Mouse (Mus musculus) megakaryocyte, embryonic 14.5 days (primary cell): ENCODE data around the gene Tut7. TPM values are rescaled to one million over a fixed set of nuclear protein-coding genes. Genes with fewer than 3 reads are reported as not detected.
"Not testable (repeated sequence)": the region's sequence is repeated elsewhere in the genome, so short reads cannot be mapped to it uniquely, and the experiment has no call there.

Experiments
- H3K27me3 ChIP-seq: replicated peaks from 2 replicates; pipeline ENCODE3; 2012; ENCODE audit warnings: inconsistent platforms
- H3K36me3 ChIP-seq: replicated peaks from 2 replicates; pipeline ENCODE3; 2012; ENCODE audit warnings: low read length, inconsistent platforms, mixed read lengths
- H3K4me1 ChIP-seq: 2 replicates; pipeline ENCODE4 v1.6.1; 2012; ENCODE audit warnings: inconsistent platforms
- H3K4me3 ChIP-seq: replicated peaks from 2 replicates; pipeline ENCODE3; 2012; ENCODE audit warnings: moderate library complexity, mild to moderate bottlenecking, inconsistent platforms
- H3K9me3 ChIP-seq: 2 replicates; pipeline ENCODE4 v1.6.1; 2012; ENCODE audit warnings: inconsistent platforms
- FLI1 ChIP-seq: IDR thresholded peaks from 2 replicates; pipeline ENCODE4 v1.6.1; 2012; ENCODE audit warnings: low read length, inconsistent platforms, mixed read lengths
- GATA1 ChIP-seq: IDR thresholded peaks from 3 replicates; pipeline ENCODE4 v1.6.1; 2012; ENCODE audit warnings: mixed read lengths, low read length, inconsistent platforms, borderline replicate concordance
- polyA plus RNA-seq: library from polyadenylated mRNA; stranded (reverse); fragments of >175 nt; gene quantifications from 2 replicates; pipeline ENCODE4 v1.2.3, GENCODE M21; 2012; ENCODE audit warnings: low replicate concordance; ENCODE audit not compliant: insufficient read depth

The Tut7 gene
- polyA plus RNA-seq, 1 experiment, result 11.4 TPM

DNA sequence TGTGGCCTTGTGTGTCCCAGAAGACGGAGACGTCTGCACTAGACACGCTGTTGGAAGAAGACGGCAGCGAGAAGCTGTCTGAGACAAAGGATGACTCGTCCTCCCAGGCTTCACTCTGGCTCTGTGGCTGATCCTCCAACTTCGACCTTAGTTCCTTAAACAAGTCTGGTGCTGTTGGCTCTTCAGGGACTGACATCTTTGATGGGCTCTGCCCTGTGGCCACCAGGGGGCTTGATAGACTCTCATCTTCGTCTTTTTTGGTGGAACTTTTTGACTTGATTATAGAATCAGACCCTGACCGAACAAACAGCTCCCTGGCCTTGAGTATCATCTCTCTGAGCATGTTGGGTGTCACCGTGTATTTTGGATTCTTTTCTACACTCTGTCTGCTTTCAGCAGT, 81.2 kb downstream of the Tut7 start:
- TF ChIP-seq FLI1, result no peak
- no peak for TF ChIP-seq GATA1
- peaks cover 35% of the 10 kb centered on the region for H3K36me3 ChIP-seq
- H3K9me3 ChIP-seq, result peaks cover 3% of the 10 kb centered on the region; the same call in 1 of the 2 replicates
- peaks cover 3% of the 10 kb centered on the region for H3K27me3 ChIP-seq
- peaks cover 78% of the 10 kb centered on the region for H3K4me1 ChIP-seq
- no peak overlapping the region for H3K4me3 ChIP-seq

DNA sequence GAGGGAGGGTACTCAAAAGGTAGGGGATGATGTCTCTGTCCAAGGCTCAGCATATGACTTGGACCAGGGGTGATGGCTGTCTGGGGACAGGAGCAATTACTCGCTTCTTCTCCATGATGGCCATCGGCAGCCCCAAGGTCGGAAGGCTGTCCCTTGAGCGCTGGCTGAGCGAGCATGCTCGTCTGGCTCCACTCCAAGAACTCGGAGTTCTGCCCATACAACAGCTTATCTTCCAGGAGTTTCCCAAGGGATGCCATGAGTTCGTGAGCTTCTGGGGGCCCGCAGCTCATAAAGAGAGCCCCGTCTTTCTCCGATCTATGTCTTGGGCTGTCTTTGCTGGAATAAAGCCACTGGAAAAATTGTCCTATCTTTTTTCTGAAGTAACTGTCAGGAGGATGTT, 81.9 kb downstream of the Tut7 start:
- H3K4me3 ChIP-seq, result no peak overlapping the region
- H3K36me3 ChIP-seq, result peaks cover 29% of the 10 kb centered on the region
- H3K9me3 ChIP-seq, result peaks cover 3% of the 10 kb centered on the region; the same call in 1 of the 2 replicates
- TF ChIP-seq GATA1 (no peak), FLI1 (no peak)
- H3K4me1 ChIP-seq, result peaks cover 77% of the 10 kb centered on the region
- H3K27me3 ChIP-seq, result peaks cover 3% of the 10 kb centered on the region

DNA sequence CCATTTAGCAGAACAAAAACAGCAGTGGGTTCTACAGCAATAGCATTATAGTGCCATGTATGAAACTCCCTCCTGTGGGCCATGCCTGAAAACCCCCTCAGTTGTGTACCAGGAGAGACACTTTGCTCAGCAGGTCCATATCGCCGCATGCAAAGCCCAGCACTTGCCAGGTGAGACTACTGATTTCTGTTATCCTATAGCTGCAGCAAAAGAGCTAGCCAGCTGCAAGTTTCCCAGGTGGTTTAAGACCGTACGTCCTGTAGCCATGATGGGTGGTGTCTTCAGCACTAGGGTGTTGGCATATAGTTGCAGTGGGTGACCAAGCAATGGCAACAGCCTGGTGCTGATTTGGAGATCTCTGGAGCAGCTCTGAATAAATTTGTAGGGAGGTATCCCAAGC, 83.5 kb downstream of the Tut7 start:
- TF ChIP-seq GATA1, result no peak
- TF ChIP-seq FLI1, result no peak

DNA sequence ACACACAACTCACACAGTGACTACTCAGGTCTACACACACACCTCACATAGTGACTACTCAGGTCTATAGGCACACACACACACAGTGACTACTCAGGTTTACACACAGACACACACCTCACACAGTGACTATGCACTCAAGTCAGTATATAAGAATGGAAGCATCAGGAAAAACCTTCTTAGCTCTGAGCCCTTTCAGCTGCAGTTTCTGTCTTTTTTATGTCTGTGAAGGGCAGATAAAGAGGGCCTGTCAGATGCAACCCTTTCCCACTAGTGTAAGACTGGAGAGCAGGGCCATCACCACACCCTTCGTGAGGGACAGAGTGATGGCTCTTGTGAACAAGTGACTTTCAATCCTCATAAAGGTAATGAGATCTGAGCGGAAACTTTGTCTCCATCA, 84.5 kb downstream of the Tut7 start:
- Histone ChIP-seq H3K27me3 (peaks cover 3% of the 10 kb centered on the region), H3K9me3 (no peaks in the 10 kb centered on the region), H3K4me3 (no peak overlapping the region), H3K4me1 (peaks cover 76% of the 10 kb centered on the region), H3K36me3 (peaks cover 10% of the 10 kb centered on the region)
- TF ChIP-seq GATA1 (no peak), FLI1 (no peak)

More for the DNA sequence above, 83.5 kb downstream of the Tut7 start:
- Histone ChIP-seq H3K4me3 (no peak overlapping the region), H3K9me3 (no peaks in the 10 kb centered on the region), H3K36me3 (peaks cover 18% of the 10 kb centered on the region), H3K4me1 (peaks cover 77% of the 10 kb centered on the region), H3K27me3 (peaks cover 3% of the 10 kb centered on the region)

DNA sequence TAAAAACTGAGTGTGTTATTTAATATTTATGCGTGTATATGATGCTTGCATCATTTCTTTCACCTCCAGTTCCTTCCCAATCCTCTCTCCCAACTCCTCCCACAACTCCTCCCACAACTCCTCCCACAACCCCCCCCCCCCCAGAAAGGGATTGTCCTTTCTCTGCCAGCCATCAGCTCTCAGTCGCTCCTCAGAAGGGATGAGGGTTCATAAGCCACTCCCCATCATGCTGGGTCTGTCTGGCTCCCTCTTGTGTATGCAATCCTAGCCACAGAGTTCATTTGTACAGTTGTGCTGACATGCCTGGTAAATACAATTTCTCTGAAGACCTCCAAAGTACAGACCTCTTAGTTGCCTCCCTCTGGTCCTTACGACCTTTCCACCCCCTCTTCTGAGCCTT, 87.8 kb downstream of the Tut7 start:
- Histone ChIP-seq H3K27me3 (peaks cover 13% of the 10 kb centered on the region), H3K4me3 (no peak overlapping the region), H3K9me3 (no peaks in the 10 kb centered on the region), H3K36me3 (no peaks in the 10 kb centered on the region), H3K4me1 (peaks cover 83% of the 10 kb centered on the region)
- no peak for TF ChIP-seq FLI1
- no peak for TF ChIP-seq GATA1

DNA sequence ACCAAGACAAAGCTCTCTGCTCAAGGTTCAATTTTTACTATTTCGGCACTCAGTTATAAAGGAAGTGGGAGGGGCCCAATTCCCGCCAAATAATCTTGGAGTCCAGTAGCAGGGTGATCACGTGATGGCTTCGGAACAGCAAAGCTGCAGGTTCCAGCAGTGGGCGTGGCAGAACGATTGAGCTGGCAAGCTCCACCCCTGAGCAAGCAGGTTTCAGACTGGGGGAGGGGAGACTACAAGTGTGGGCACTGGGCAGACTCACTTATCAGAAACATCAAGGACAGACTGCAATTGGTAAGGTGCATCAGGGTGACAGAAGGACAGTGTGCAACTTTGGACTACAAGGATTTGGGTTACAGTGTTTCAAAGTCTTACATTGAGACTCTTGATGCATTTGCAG, 88.6 kb downstream of the Tut7 start:
- not testable (repeated sequence) for H3K4me3 ChIP-seq
- peaks cover 79% of the 10 kb centered on the region for H3K4me1 ChIP-seq

DNA sequence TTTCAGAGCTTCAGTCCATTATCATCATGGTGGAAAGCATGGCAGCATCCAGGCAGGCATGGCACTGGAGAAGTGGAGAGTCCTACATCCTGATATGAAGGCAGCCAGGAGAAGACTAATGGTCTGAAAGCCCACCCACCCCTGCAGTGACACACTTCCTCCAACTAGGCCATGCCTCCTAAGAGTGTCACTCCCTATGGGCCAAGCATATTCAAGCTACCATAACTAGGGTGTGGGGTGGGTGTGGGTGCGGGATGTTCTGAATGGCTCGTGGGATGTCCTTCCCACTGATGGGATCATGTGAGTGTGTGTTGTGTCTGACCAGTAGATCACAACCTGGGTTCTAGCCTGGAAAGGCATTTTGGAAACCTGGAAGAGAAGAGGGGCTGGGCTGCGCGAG, 89.0 kb downstream of the Tut7 start:
- Histone ChIP-seq H3K36me3 (no peaks in the 10 kb centered on the region), H3K27me3 (peaks cover 21% of the 10 kb centered on the region), H3K4me1 (peaks cover 81% of the 10 kb centered on the region), H3K4me3 (no peak overlapping the region), H3K9me3 (no peaks in the 10 kb centered on the region)
- TF ChIP-seq FLI1 (no peak), GATA1 (no peak)

More for the DNA sequence above, 88.6 kb downstream of the Tut7 start:
- not testable (repeated sequence) for H3K36me3 ChIP-seq, H3K9me3 ChIP-seq
- peaks cover 17% of the 10 kb centered on the region for H3K27me3 ChIP-seq

DNA sequence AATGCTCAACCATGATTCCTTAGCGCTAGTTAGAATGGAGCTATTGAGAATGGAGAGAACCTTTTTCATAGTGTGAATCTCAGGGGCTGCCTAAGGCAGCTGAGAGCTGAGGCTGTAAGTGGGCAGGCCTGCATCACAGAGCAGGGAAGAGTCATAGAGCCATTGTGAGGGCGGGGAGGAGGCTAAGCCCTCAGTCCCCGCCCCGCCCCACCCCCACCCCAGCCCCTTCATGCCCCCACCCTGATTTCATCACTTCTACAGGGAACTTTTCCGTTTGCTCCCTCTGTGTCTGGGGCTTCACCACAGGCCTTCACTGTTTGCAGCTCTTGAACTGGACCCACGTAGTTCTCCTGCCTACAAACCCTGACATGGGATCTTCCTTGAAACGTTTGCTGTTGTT, 91.3 kb downstream of the Tut7 start, which contains the start of gene Spata31d1d:
TSS of gene Spata31d1d (minus strand) at position 101 of the 400 bp plus-strand sequence.
- Histone ChIP-seq H3K4me3 (no peak within 1 kb of the TSS), H3K27me3 (peaks cover 41% of the 10 kb centered on the region), H3K4me1 (peaks cover 72% of the 10 kb centered on the region), H3K36me3 (no peaks in the 10 kb centered on the region), H3K9me3 (no peaks in the 10 kb centered on the region)
- no peak for TF ChIP-seq GATA1
- TF ChIP-seq FLI1, result no peak

DNA sequence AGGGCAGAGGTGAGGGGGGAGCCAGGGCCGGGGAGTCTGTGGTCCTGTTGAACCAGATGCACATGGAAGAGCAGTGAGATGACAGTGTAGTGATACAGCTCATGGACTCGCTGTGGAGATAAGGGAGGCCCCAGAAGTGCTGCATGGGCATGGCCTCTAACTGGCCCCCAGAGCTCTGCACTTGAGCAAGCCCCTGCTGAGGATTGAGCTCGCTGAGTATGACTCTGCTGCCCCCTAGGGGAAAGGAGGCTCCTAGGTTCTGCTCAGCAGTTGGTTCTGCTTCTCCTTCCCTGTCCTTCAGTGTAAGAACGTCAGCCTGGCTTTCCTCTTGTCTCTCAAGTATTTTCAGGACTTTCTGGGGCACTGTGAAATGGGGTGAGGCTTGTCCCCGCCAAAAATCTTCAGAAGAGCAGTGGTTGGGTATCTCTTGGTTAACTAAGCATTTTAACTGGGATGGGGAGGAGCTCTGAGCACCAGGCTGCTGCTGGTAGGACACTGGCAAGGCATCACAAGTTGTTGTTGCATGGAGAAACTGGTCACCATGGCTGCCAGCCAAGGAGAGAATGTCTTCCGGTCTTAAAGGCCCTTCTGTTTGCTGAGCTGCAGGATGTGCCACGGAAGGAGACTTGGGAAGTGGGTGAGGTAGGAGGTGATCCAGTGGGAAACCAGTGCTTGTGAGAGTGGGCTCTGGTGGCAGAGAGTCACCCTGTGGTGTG, 94.4 kb downstream of the Tut7 start:
- Histone ChIP-seq H3K4me1 (peaks cover 59% of the 10 kb centered on the region), H3K36me3 (no peaks in the 10 kb centered on the region), H3K9me3 (peaks cover 6% of the 10 kb centered on the region; the same call in 1 of the 2 replicates), H3K27me3 (peaks cover 70% of the 10 kb centered on the region), H3K4me3 (peak overlapping the region; percentile 31)
- TF ChIP-seq FLI1 (no peak), GATA1 (no peak)

DNA sequence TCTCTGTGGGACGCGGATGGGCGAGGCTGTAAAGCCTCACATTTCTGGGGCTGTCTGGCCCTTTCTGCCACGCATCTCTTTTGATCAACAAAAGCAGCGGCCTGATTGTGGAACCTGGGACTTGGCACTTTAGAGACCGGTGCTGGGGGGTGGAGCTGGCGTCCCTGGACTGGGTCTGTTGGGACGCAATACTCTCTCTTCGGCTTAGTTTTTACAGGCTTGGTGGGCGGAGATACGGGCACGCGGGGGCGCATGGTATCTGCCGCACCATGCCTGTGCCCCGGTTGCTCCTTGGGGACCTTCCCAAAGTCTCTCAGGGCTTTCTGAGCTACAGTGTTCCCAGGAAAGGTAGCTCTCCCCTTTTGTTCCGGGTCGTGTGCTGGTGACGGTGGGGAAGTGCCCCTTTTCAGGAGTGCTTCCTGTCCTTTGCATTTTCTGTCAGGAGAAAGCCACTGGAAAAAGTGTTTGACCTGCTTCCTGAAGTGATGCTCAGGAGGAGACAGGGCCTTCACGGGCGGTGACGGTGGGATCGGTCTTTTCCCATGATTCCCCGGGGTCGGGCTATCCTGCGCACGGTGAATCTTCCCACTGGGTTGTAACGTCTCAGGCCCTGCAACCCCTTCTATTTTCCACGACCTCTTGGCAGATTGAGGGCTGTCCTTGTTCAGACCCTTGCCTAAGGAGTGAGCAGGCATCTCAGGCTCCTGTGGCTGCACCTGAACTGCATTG, 96.6 kb downstream of the Tut7 start:
- Histone ChIP-seq H3K36me3 (no peaks in the 10 kb centered on the region), H3K27me3 (peaks cover 81% of the 10 kb centered on the region), H3K9me3 (peaks cover 18% of the 10 kb centered on the region), H3K4me1 (peaks cover 39% of the 10 kb centered on the region), H3K4me3 (no peak overlapping the region)
- TF ChIP-seq FLI1, result no peak
- no peak for TF ChIP-seq GATA1

DNA sequence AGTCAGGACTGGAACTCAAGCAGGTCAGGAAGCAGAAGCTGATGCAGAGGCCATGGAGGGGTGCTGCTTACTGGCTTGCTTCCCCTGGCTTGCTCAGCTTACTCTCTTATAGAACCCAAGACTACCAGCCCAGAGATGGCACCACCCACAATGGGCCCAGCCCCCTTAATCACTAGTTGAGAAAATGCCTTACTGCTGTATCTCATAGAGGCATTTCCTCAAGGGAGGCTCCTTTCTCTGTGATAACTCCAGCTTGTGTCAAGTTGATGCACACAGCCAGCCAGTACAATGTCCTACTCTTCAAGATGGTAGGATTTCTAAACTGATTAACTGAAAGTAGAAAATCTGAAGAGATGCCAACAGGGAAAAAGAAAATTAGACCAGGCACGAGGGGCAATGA, 100.9 kb downstream of the Tut7 start:
- H3K36me3 ChIP-seq, H3K4me3 ChIP-seq: not testable (repeated sequence)
- Histone ChIP-seq H3K9me3 (peaks cover 21% of the 10 kb centered on the region), H3K4me1 (peaks cover 27% of the 10 kb centered on the region), H3K27me3 (peaks cover 65% of the 10 kb centered on the region)
